Mouse (Mus musculus) liver, embryonic 14.5 days (tissue): Measurements from ENCODE around the gene Ube3c.

Experiments used
- CTCF ChIP-seq: IDR thresholded peaks from 2 replicates; pipeline ENCODE4 v1.5.1; 2016; ENCODE audit warnings: antibody characterized with exemption, low read depth, control low read depth
- EP300 ChIP-seq: IDR thresholded peaks from 2 replicates; pipeline ENCODE4 v1.6.1; 2016; ENCODE audit warnings: antibody characterized with exemption, low read depth

DNA sequence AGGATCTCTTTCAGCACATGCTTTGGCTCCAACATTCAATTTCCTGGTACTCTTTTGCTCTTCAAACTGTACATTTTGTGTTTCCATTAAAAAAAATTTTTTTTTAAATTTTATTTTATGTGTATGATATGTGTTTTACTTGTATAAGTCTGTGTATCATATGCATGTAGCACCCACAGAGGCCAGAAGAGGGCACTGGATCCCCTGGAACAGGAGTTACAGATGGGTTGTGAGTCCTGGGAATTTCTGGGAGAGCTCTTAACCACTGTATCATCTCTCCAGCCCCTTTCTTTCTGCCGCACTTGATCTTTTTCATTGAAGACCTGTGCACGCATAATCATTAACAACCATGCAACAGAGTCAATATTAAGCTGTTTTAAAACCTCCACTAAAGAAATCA lies 8.4 kb upstream of the Ube3c start:
- TF ChIP-seq EP300 (no peak), CTCF (peak; percentile 41)
